Mouse (Mus musculus) ES-Bruce4 (cell line): ENCODE data around the gene Parva. TPM values are rescaled to one million over a fixed set of nuclear protein-coding genes. Genes with fewer than 3 reads are reported as not detected.
A peak's percentile ranks its signal among the peaks of the same experiment; 100 is the strongest.

Source experiments
- H3K27ac ChIP-seq: 2 replicates; pipeline ENCODE4 v1.5.1; 2012; ENCODE audit warnings: low read length, inconsistent platforms; ENCODE audit not compliant: insufficient read depth
- H3K27me3 ChIP-seq: 2 replicates; pipeline ENCODE4 v1.6.1; 2012; ENCODE audit warnings: mild to moderate bottlenecking, low read length, inconsistent platforms; ENCODE audit not compliant: control insufficient read depth, poor library complexity, insufficient read depth, severe bottlenecking
- H3K36me3 ChIP-seq: 2 replicates; pipeline ENCODE4 v1.6.1; 2012; ENCODE audit warnings: inconsistent platforms, mild to moderate bottlenecking, low read length, moderate library complexity; ENCODE audit not compliant: control insufficient read depth, poor library complexity, insufficient read depth, severe bottlenecking
- H3K4me1 ChIP-seq: one replicate; pipeline ENCODE4 v1.8.1; 2011; ENCODE audit warnings: low read length; ENCODE audit not compliant: control insufficient read depth, insufficient read depth
- H3K4me3 ChIP-seq: 2 replicates; pipeline ENCODE4 v1.5.1; 2011; ENCODE audit warnings: low read depth, mild to moderate bottlenecking, low read length
- H3K9ac ChIP-seq: 2 replicates; pipeline ENCODE4 v1.6.1; 2012; ENCODE audit warnings: low read depth, mild to moderate bottlenecking, inconsistent platforms; ENCODE audit not compliant: poor library complexity, severe bottlenecking
- H3K9me3 ChIP-seq: replicated peaks from 2 replicates; pipeline ENCODE4 v1.6.1; 2012; ENCODE audit warnings: mild to moderate bottlenecking, low read length, inconsistent platforms; ENCODE audit not compliant: control insufficient read depth, poor library complexity, insufficient read depth, severe bottlenecking
- CTCF ChIP-seq: IDR thresholded peaks from one replicate; pipeline ENCODE4 v1.8.1; 2011; ENCODE audit warnings: low read depth, low read length
- EP300 ChIP-seq: IDR thresholded peaks from 2 replicates; pipeline ENCODE4 v1.6.1; 2011; ENCODE audit warnings: low read depth, low read length; ENCODE audit not compliant: insufficient read depth
- POLR2A ChIP-seq: IDR thresholded peaks from one replicate; pipeline ENCODE4 v1.8.1; 2011; ENCODE audit warnings: low read length; ENCODE audit not compliant: insufficient read depth
- polyA plus RNA-seq: library from polyadenylated mRNA; stranded (reverse); fragments of >200 nt; gene quantifications from 2 replicates; pipeline ENCODE4 v1.2.4, GENCODE M21; 2011; ENCODE audit warnings: low read depth; ENCODE audit not compliant: missing spikeins, insufficient read depth, insufficient read length

Gene Parva
- polyA plus RNA-seq, 1 experiment, result 43.2 TPM

- H3K4me1 ChIP-seq, result peaks cover 5% of the 10 kb centered on the region
- no peaks in the 10 kb centered on the region for H3K36me3 ChIP-seq
- no peak overlapping the region for H3K4me3 ChIP-seq
- H3K27ac ChIP-seq, result peak overlapping the region; percentile 24
- H3K9ac ChIP-seq, result no peak overlapping the region
- TF ChIP-seq EP300 (no peak), CTCF (no peak), POLR2A (no peak)
- H3K27me3 ChIP-seq, result no peaks in the 10 kb centered on the region
- no peaks in the 10 kb centered on the region for H3K9me3 ChIP-seq
These were observed 11.2 kb upstream of the Parva start for GRCm38 (mm10) chr7:112416058-112416526.

- no peaks in the 10 kb centered on the region for H3K9me3 ChIP-seq
- H3K9ac ChIP-seq, result no peak overlapping the region
- peak overlapping the region; percentile 24; the same call in 1 of the 2 replicates for H3K27ac ChIP-seq
- H3K27me3 ChIP-seq, result no peaks in the 10 kb centered on the region
- no peaks in the 10 kb centered on the region for H3K36me3 ChIP-seq
- TF ChIP-seq POLR2A (no peak), CTCF (no peak), EP300 (0 out of 2 replicates have a peak, but pooled peaks have one; percentile 26)
- H3K4me3 ChIP-seq, result no peak overlapping the region
- peaks cover 5% of the 10 kb centered on the region for H3K4me1 ChIP-seq
These were observed 10.4 kb upstream of the Parva start for GRCm38 (mm10) chr7:112416730-112417513.

- Histone ChIP-seq H3K27me3 (no peaks in the 10 kb centered on the region), H3K4me3 (no peak overlapping the region), H3K36me3 (no peaks in the 10 kb centered on the region), H3K27ac (peak overlapping the region; percentile 18; the same call in 1 of the 2 replicates), H3K9ac (no peak overlapping the region), H3K9me3 (no peaks in the 10 kb centered on the region), H3K4me1 (peaks cover 5% of the 10 kb centered on the region)
- TF ChIP-seq POLR2A (no peak), CTCF (no peak), EP300 (no peak)
These were observed 9.7 kb upstream of the Parva start for GRCm38 (mm10) chr7:112417598-112417997.

GRCm38 (mm10) chr7:112423438-112423837 lies 3.9 kb upstream of the Parva start:
- no peaks in the 10 kb centered on the region for H3K9me3 ChIP-seq
- no peaks in the 10 kb centered on the region for H3K4me1 ChIP-seq
- H3K36me3 ChIP-seq, result no peaks in the 10 kb centered on the region
- H3K27me3 ChIP-seq, result peaks cover 2% of the 10 kb centered on the region; the same call in 1 of the 2 replicates
- H3K4me3 ChIP-seq, result no peak overlapping the region
- no peak overlapping the region for H3K27ac ChIP-seq
- TF ChIP-seq POLR2A, result no peak
- TF ChIP-seq EP300, result no peak
- TF ChIP-seq CTCF, result no peak
- no peak overlapping the region for H3K9ac ChIP-seq

GRCm38 (mm10) chr7:112426811-112427210 lies 494 bp upstream of the Parva start:
- no peak overlapping the region for H3K27ac ChIP-seq

GRCm38 (mm10) chr7:112428158-112428535 lies 842 bp downstream of the Parva start:
- no peak overlapping the region for H3K27ac ChIP-seq
- no peaks in the 10 kb centered on the region for H3K4me1 ChIP-seq
- TF ChIP-seq POLR2A (no peak), EP300 (no peak), CTCF (no peak)
- peak overlapping the region; percentile 86 for H3K4me3 ChIP-seq
- peaks cover 2% of the 10 kb centered on the region; the same call in 1 of the 2 replicates for H3K27me3 ChIP-seq
- no peaks in the 10 kb centered on the region for H3K36me3 ChIP-seq
- H3K9me3 ChIP-seq, result peaks cover 13% of the 10 kb centered on the region
- peak overlapping the region; percentile 72 for H3K9ac ChIP-seq

More at GRCm38 (mm10) chr7:112426811-112427210, 494 bp upstream of the Parva start:
- H3K9me3 ChIP-seq, result peaks cover 13% of the 10 kb centered on the region
- H3K4me1 ChIP-seq, result no peaks in the 10 kb centered on the region
- TF ChIP-seq EP300, result no peak
- TF ChIP-seq CTCF, result no peak
- no peak for TF ChIP-seq POLR2A
- H3K9ac ChIP-seq, result no peak overlapping the region
- peaks cover 2% of the 10 kb centered on the region; the same call in 1 of the 2 replicates for H3K27me3 ChIP-seq
- no peak overlapping the region for H3K4me3 ChIP-seq
- H3K36me3 ChIP-seq, result no peaks in the 10 kb centered on the region
